ENCODE assay signal across 24 mouse cellular contexts in the genomic region with DNA sequence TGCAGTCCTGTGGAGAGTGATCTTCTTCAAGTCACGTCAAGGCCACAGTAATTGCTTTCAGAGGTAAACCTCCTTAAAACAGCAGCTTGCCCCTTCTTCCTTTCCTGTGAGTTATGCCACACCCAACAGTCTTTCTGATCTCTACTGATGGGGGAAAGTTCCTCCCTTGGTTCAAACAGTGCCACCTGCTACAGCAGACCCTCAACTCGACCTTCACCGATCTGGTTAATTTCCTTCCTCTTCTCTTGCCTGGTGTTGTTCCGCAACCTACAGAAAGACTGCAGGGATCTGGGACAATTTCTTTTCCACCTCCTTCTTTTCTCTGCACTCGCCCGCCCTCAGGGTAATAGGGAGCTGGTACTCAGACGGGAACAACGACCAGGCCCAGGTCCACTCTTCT. TPM values are rescaled to one million over a fixed set of nuclear protein-coding genes. Genes with fewer than 3 reads are reported as not detected.
"Had no signal": no experiment of that assay in that cellular context is flagged by ENCODE, and none has a peak within 500 bp of the region (broad histone marks: within the 10 kb centered on the region; RNA-seq: fewer than 3 reads in every experiment).

No protein-coding gene starts in this region.

- H3K4me1 ChIP-seq: liver, embryonic 15.5 days; lung, embryonic 15.5 days; megakaryocyte, embryonic 14.5 days; midbrain, embryonic 10.5 days; midbrain, embryonic 12.5 days; neural tube, embryonic 13.5 days; neural tube, embryonic 15.5 days had no signal

- DNase-seq: liver, postnatal 0 days; lung, adult 2 months; lung, postnatal 14 days; lung, postnatal 36 days; midbrain, embryonic 14.5 days; retina, postnatal 1 day; right cerebral cortex, adult 18-20 months; right cerebral cortex, postnatal 25 days; right cerebral cortex, postnatal 4 days; spleen, adult 18-20 months; thymus, adult 18-20 months; thymus, postnatal 14 days; thymus, postnatal 36 days had no signal

- H3K27ac ChIP-seq: liver, embryonic 15.5 days; lung, embryonic 15.5 days; macrophage; midbrain, embryonic 10.5 days; midbrain, embryonic 12.5 days; neural tube, embryonic 13.5 days; neural tube, embryonic 15.5 days had no signal

- H3K4me3 ChIP-seq: liver, embryonic 15.5 days; lung, embryonic 15.5 days; megakaryocyte, embryonic 14.5 days; midbrain, embryonic 10.5 days; midbrain, embryonic 12.5 days; myocyte; neural tube, embryonic 13.5 days; neural tube, embryonic 15.5 days had no signal

- H3K27me3 ChIP-seq: liver, embryonic 15.5 days; lung, embryonic 15.5 days; megakaryocyte, embryonic 14.5 days; midbrain, embryonic 12.5 days; neural tube, embryonic 13.5 days; neural tube, embryonic 15.5 days had no signal

- ATAC-seq: liver, postnatal 0 days; lung, postnatal 0 days; midbrain, embryonic 16.5 days had no signal

RNA-seq across cellular contexts. Expression of gene Slc5a7, which starts 48.8 kb away (rescaled TPM):
- polyA plus RNA-seq: liver, embryonic 15.5 days; liver, postnatal 0 days; macrophage had no signal
